In the genomic region with DNA sequence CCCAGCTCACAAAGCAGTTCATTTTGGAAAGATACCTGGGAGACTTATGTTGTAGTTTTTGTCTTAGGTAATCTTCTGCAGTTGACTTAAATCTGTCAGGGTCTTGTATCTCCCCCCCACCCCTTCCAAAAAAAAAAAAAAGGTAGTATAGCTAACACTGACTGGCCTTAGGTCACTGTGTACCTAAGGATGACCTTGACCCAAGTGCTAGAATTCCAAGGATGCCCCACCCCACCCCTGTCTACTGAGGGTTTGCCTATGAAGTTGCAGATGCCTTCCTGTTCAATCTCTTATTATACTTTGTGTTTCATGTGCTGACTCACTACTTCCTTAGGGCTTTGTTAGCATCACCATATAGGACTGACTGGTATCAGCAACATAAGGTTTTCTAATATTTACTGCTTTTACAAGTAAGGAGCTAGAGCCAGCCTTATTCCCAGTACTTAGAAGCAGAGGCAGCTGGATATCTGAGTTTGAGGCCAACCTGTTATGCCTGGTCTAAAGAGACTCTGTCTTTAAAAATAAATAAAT, we compare ENCODE assay signal across 26 mouse cellular contexts.
"Had no signal": no experiment of that assay in that cellular context is flagged by ENCODE, and none has a peak within 500 bp of the region (broad histone marks: within the 10 kb centered on the region; RNA-seq: fewer than 3 reads in every experiment).

No protein-coding gene starts in this region.

- H3K9ac ChIP-seq: heart, embryonic 13.5 days; heart, embryonic 15.5 days; hindbrain, embryonic 13.5 days; hindbrain, embryonic 15.5 days; kidney, embryonic 15.5 days; limb, embryonic 13.5 days; limb, embryonic 15.5 days; liver, embryonic 12.5 days had no signal

- H3K4me1 ChIP-seq: kidney, embryonic 15.5 days; limb, embryonic 13.5 days; limb, embryonic 15.5 days had no signal

- H3K27ac ChIP-seq: heart, adult 2 months; heart, embryonic 13.5 days; heart, embryonic 15.5 days; hindbrain, embryonic 13.5 days; hindbrain, embryonic 15.5 days; hindbrain, postnatal 0 days; kidney, embryonic 15.5 days; kidney, postnatal 0 days; limb, embryonic 13.5 days; limb, embryonic 15.5 days; liver, embryonic 12.5 days had no signal

- H3K4me2 ChIP-seq: heart, embryonic 11.5 days; heart, embryonic 13.5 days; heart, embryonic 15.5 days; hindbrain, embryonic 13.5 days; hindbrain, embryonic 15.5 days; kidney, embryonic 15.5 days; limb, embryonic 13.5 days; limb, embryonic 15.5 days; liver, embryonic 12.5 days had no signal

- H3K9me3 ChIP-seq: heart, embryonic 13.5 days; heart, embryonic 15.5 days; limb, embryonic 15.5 days; liver, embryonic 12.5 days had no signal

- DNase-seq: gastrocnemius, postnatal 14 days; gastrocnemius, postnatal 36 days; heart, adult 11 months; heart, adult 2 months; heart, postnatal 14 days; heart, postnatal 36 days; kidney, adult 11 months; kidney, adult 2 months; kidney, adult 9 months; kidney, postnatal 14 days; kidney, postnatal 36 days; layer of hippocampus, adult 9-11 months; layer of hippocampus, postnatal 36 days; left cerebral cortex, postnatal 4 days had no signal

- H3K4me3 ChIP-seq: heart, adult 2 months; heart, embryonic 13.5 days; heart, embryonic 15.5 days; hindbrain, embryonic 13.5 days; hindbrain, embryonic 15.5 days; kidney, embryonic 15.5 days; limb, embryonic 13.5 days; limb, embryonic 15.5 days; liver, embryonic 12.5 days had no signal

- H3K27me3 ChIP-seq: heart, embryonic 13.5 days; heart, embryonic 15.5 days; hindbrain, embryonic 13.5 days; hindbrain, embryonic 15.5 days; kidney, embryonic 15.5 days; limb, embryonic 13.5 days; limb, embryonic 15.5 days; liver, embryonic 12.5 days had no signal

- ATAC-seq: hindbrain, postnatal 0 days; intestine, embryonic 16.5 days; liver, embryonic 12.5 days had no signal
